In genomic region chr4:155746036-155746548, GRCm38 (mm10) we compare ENCODE assay signal across 24 mouse cellular contexts. TPM values are rescaled to one million over a fixed set of nuclear protein-coding genes. Genes with fewer than 3 reads are reported as not detected.
A peak's percentile ranks its signal among the peaks of the same experiment; 100 is the strongest.
DNase-seq lines count a peak whose midpoint lies in the region; ATAC-seq and TF ChIP-seq lines count a peak whose summit lies in the region.
"Had no signal": no experiment of that assay in that cellular context is flagged by ENCODE, and none has a peak within 500 bp of the region (broad histone marks: within the 10 kb centered on the region; RNA-seq: fewer than 3 reads in every experiment).

No protein-coding gene starts in this region.

- no peak for TF ChIP-seq CTCF in cerebellum, adult 2 months (IDR thresholded peaks at IDR 0.05; ENCODE audit: borderline replicate concordance, insufficient read depth, low read depth, low read length)

- no peaks in the 10 kb centered on the region for H3K9me3 ChIP-seq in midbrain, embryonic 11.5 days (ENCODE audit: control insufficient read depth, low read length)
- no peaks in the 10 kb centered on the region for H3K9me3 ChIP-seq in midbrain, embryonic 16.5 days (replicated peaks; ENCODE audit: control insufficient read depth, low read length, poor library complexity, severe bottlenecking)
- H3K9me3 ChIP-seq in intestine, embryonic 16.5 days (ENCODE audit: control insufficient read depth, low read length), result no peaks in the 10 kb centered on the region
- H3K9me3 ChIP-seq: embryonic facial prominence, embryonic 12.5 days; forebrain, embryonic 12.5 days; hindbrain, embryonic 10.5 days; intestine, embryonic 15.5 days; kidney, embryonic 15.5 days had no signal

- peak; percentile 32; the same call in 1 of the 2 replicates for TF ChIP-seq POLR2A in cerebellum, adult 2 months (IDR thresholded peaks at IDR 0.05; ENCODE audit: borderline replicate concordance, insufficient read depth, low read length)

- no peak overlapping the region for H3K9ac ChIP-seq in midbrain, embryonic 11.5 days (ENCODE audit: low read length)
- H3K9ac ChIP-seq in midbrain, embryonic 16.5 days (ENCODE audit: low read depth, low read length), result no peak overlapping the region
- no peak overlapping the region for H3K9ac ChIP-seq in intestine, embryonic 16.5 days (ENCODE audit: low read depth, low read length)
- H3K9ac ChIP-seq: embryonic facial prominence, embryonic 12.5 days; forebrain, embryonic 12.5 days; hindbrain, embryonic 14.5 days; intestine, embryonic 15.5 days; kidney, embryonic 15.5 days had no signal

- no peaks in the 10 kb centered on the region for H3K27me3 ChIP-seq in midbrain, embryonic 11.5 days (ENCODE audit: control insufficient read depth, insufficient read depth, low read length)
- no peaks in the 10 kb centered on the region for H3K27me3 ChIP-seq in midbrain, embryonic 16.5 days (ENCODE audit: control insufficient read depth, insufficient read depth, low read depth, low read length)
- H3K27me3 ChIP-seq in cerebellum, adult 2 months (ENCODE audit: control insufficient read depth, insufficient read depth, low read length), result no peaks in the 10 kb centered on the region
- no peaks in the 10 kb centered on the region for H3K27me3 ChIP-seq in intestine, embryonic 16.5 days (replicated peaks; ENCODE audit: control insufficient read depth, insufficient read depth, low read length)
- H3K27me3 ChIP-seq: CH12.LX; embryonic facial prominence, embryonic 12.5 days; forebrain, embryonic 12.5 days; intestine, embryonic 15.5 days; kidney, embryonic 15.5 days; Patski had no signal

- WGBS in midbrain, embryonic 11.5 days, result 88% methylated on average over 8 of the region's 8 CpGs
- WGBS in midbrain, embryonic 16.5 days, result 91% methylated on average over 8 of the region's 8 CpGs
- 14% methylated on average over 8 of the region's 8 CpGs for WGBS in cerebellum, adult 2 months
- WGBS in intestine, embryonic 16.5 days, result 86% methylated on average over 8 of the region's 8 CpGs

- H3K27ac ChIP-seq in midbrain, embryonic 11.5 days (ENCODE audit: low read depth, low read length), result no peak overlapping the region
- H3K27ac ChIP-seq in midbrain, embryonic 16.5 days (ENCODE audit: low read length), result no peak overlapping the region
- peak overlapping the region; percentile 100 for H3K27ac ChIP-seq in cerebellum, adult 2 months (ENCODE audit: insufficient read depth, low read length)
- H3K27ac ChIP-seq in intestine, embryonic 16.5 days (ENCODE audit: low read length), result no peak overlapping the region
- H3K27ac ChIP-seq: embryonic facial prominence, embryonic 12.5 days; forebrain, embryonic 12.5 days; gastrocnemius, adult 2 months; hindbrain, embryonic 10.5 days; hindbrain, embryonic 14.5 days; intestine, embryonic 15.5 days; kidney, embryonic 15.5 days had no signal

- peaks cover 33% of the 10 kb centered on the region for H3K36me3 ChIP-seq in midbrain, embryonic 11.5 days (ENCODE audit: control insufficient read depth, insufficient read depth, low read length)
- peaks cover 55% of the 10 kb centered on the region for H3K36me3 ChIP-seq in midbrain, embryonic 16.5 days (ENCODE audit: control insufficient read depth, insufficient read depth, low read length)
- H3K36me3 ChIP-seq in intestine, embryonic 16.5 days (ENCODE audit: control insufficient read depth, insufficient read depth, low read length), result peaks cover 36% of the 10 kb centered on the region

- no peak overlapping the region for H3K4me3 ChIP-seq in midbrain, embryonic 11.5 days (ENCODE audit: low read depth, low read length)
- no peak overlapping the region for H3K4me3 ChIP-seq in midbrain, embryonic 16.5 days (ENCODE audit: low read depth, low read length)
- H3K4me3 ChIP-seq in cerebellum, adult 2 months (replicated peaks; ENCODE audit: insufficient read depth, low read depth, low read length), result peak overlapping the region; percentile 10
- H3K4me3 ChIP-seq in intestine, embryonic 16.5 days (ENCODE audit: low read length), result no peak overlapping the region
- H3K4me3 ChIP-seq: embryonic facial prominence, embryonic 12.5 days; forebrain, embryonic 12.5 days; gastrocnemius, adult 2 months; hindbrain, embryonic 10.5 days; intestine, embryonic 15.5 days; kidney, embryonic 15.5 days had no signal

- peak; percentile 26 for DNase-seq in midbrain, embryonic 11.5 days (ENCODE audit: low spot score, missing footprints)
- peak; percentile 76 to 91 for DNase-seq in cerebellum, adult 2 months
- DNase-seq in cerebellum, postnatal 10 days, result peak; percentile 78 to 79
- DNase-seq in telencephalon, adult 2 months (ENCODE audit: low read depth, low spot score), result peak; percentile 50
- no peak for DNase-seq in heart, adult 11 months
- no peak for DNase-seq in lung, postnatal 4 days
- DNase-seq: adrenal gland, postnatal 14 days; gastrocnemius, adult 2 months; gastrocnemius, postnatal 25 days; heart, adult 18-20 months; kidney, adult 2 months had no signal

- no peaks in the 10 kb centered on the region for H3K4me1 ChIP-seq in midbrain, embryonic 11.5 days (ENCODE audit: control insufficient read depth, insufficient read depth, low read length)
- H3K4me1 ChIP-seq in midbrain, embryonic 16.5 days (ENCODE audit: control insufficient read depth, insufficient read depth, low read length), result no peaks in the 10 kb centered on the region
- H3K4me1 ChIP-seq in cerebellum, adult 2 months (ENCODE audit: control insufficient read depth, insufficient read depth, low read length), result peaks cover 64% of the 10 kb centered on the region
- no peaks in the 10 kb centered on the region for H3K4me1 ChIP-seq in intestine, embryonic 16.5 days (ENCODE audit: control insufficient read depth, insufficient read depth, low read length)
- H3K4me1 ChIP-seq: embryonic facial prominence, embryonic 12.5 days; forebrain, embryonic 12.5 days; hindbrain, embryonic 10.5 days; intestine, embryonic 15.5 days; kidney, embryonic 15.5 days had no signal

- no peak for ATAC-seq in midbrain, embryonic 11.5 days (ENCODE audit: low FRiP score)
- no peak for ATAC-seq in midbrain, embryonic 16.5 days
- no peak for ATAC-seq in intestine, embryonic 16.5 days
- ATAC-seq: activated CD4-positive, CD25-positive, alpha-beta regulatory T cell, adult 4 months; forebrain, embryonic 16.5 days; intestine, embryonic 15.5 days; Patski had no signal

- no peak overlapping the region for H3K4me2 ChIP-seq in midbrain, embryonic 11.5 days
- H3K4me2 ChIP-seq in midbrain, embryonic 16.5 days (ENCODE audit: low read length), result no peak overlapping the region
- no peak overlapping the region for H3K4me2 ChIP-seq in intestine, embryonic 16.5 days (ENCODE audit: low read depth, low read length)
- H3K4me2 ChIP-seq: embryonic facial prominence, embryonic 12.5 days; forebrain, embryonic 12.5 days; heart, embryonic 11.5 days; hindbrain, embryonic 14.5 days; intestine, embryonic 15.5 days; kidney, embryonic 15.5 days had no signal

RNA-seq across cellular contexts. Expression of gene Tmem240, which starts 11.5 kb away (rescaled TPM):
- 0.69 and 0.96 TPM in 2 replicates for polyA plus RNA-seq in midbrain, embryonic 11.5 days (2014; fragmentation: Nextera tagmentation; extraction: Ambion mirVana)
- polyA plus RNA-seq in midbrain, embryonic 16.5 days (2015; fragmentation: Nextera tagmentation; extraction: Ambion mirVana), result 22.0 and 25.3 TPM in 2 replicates
- 123 and 133 TPM in 2 replicates for polyA plus RNA-seq in cerebellum, adult 2 months (2012; rRNA removed)
- 0.16 and 0.23 TPM in 2 replicates for polyA plus RNA-seq in intestine, embryonic 16.5 days (2015; fragmentation: Nextera tagmentation; extraction: Ambion mirVana)

RNA-seq across cellular contexts. Expression of gene Atad3a, which starts 14.8 kb away (rescaled TPM):
- 84.5 and 84.6 TPM in 2 replicates for polyA plus RNA-seq in midbrain, embryonic 11.5 days (2014; fragmentation: Nextera tagmentation; extraction: Ambion mirVana)
- 87.9 and 93.2 TPM in 2 replicates for polyA plus RNA-seq in midbrain, embryonic 16.5 days (2015; fragmentation: Nextera tagmentation; extraction: Ambion mirVana)
- polyA plus RNA-seq in cerebellum, adult 2 months (2012; rRNA removed), result 114 and 123 TPM in 2 replicates
- 142 and 150 TPM in 2 replicates for polyA plus RNA-seq in intestine, embryonic 16.5 days (2015; fragmentation: Nextera tagmentation; extraction: Ambion mirVana)

RNA-seq across cellular contexts. Expression of gene Vwa1, which starts 28.4 kb away (rescaled TPM):
- 9.1 and 9.9 TPM in 2 replicates for polyA plus RNA-seq in midbrain, embryonic 11.5 days (2014; fragmentation: Nextera tagmentation; extraction: Ambion mirVana)
- 31.0 and 31.5 TPM in 2 replicates for polyA plus RNA-seq in midbrain, embryonic 16.5 days (2015; fragmentation: Nextera tagmentation; extraction: Ambion mirVana)
- polyA plus RNA-seq in cerebellum, adult 2 months (2012; rRNA removed), result 33.8 and 35.4 TPM in 2 replicates
- 18.9 TPM in 2 replicates for polyA plus RNA-seq in intestine, embryonic 16.5 days (2015; fragmentation: Nextera tagmentation; extraction: Ambion mirVana)

RNA-seq across cellular contexts. Expression of gene Tmem88b, which starts 39.6 kb away (rescaled TPM):
- polyA plus RNA-seq in midbrain, embryonic 11.5 days (2014; fragmentation: Nextera tagmentation; extraction: Ambion mirVana), result 0.14 and 0.21 TPM in 2 replicates
- 0.85 and 1.1 TPM in 2 replicates for polyA plus RNA-seq in midbrain, embryonic 16.5 days (2015; fragmentation: Nextera tagmentation; extraction: Ambion mirVana)
- polyA plus RNA-seq in cerebellum, adult 2 months (2012; rRNA removed), result 61.7 and 81.7 TPM in 2 replicates
- polyA plus RNA-seq in intestine, embryonic 16.5 days (2015; fragmentation: Nextera tagmentation; extraction: Ambion mirVana), result 0.89 and 1.1 TPM in 2 replicates

RNA-seq across cellular contexts. Expression of gene Ssu72, which starts 41.5 kb away (rescaled TPM):
- polyA plus RNA-seq in midbrain, embryonic 11.5 days (2014; fragmentation: Nextera tagmentation; extraction: Ambion mirVana), result 147 and 155 TPM in 2 replicates
- polyA plus RNA-seq in midbrain, embryonic 16.5 days (2015; fragmentation: Nextera tagmentation; extraction: Ambion mirVana), result 151 and 153 TPM in 2 replicates
- polyA plus RNA-seq in cerebellum, adult 2 months (2012; rRNA removed), result 141 and 152 TPM in 2 replicates
- polyA plus RNA-seq in intestine, embryonic 16.5 days (2015; fragmentation: Nextera tagmentation; extraction: Ambion mirVana), result 155 and 163 TPM in 2 replicates

Comparison
In these comparisons a context has a peak if more than half of its experiments do, and no peak if none do; other contexts are left out.
1. RNA of gene Tmem240, which starts 11.5 kb away (polyA plus RNA-seq): 123 to 133 TPM in cerebellum, adult 2 months and 22.0 to 25.3 TPM in midbrain, embryonic 16.5 days; 0.69 to 0.96 TPM in midbrain, embryonic 11.5 days and 0.16 to 0.23 TPM in intestine, embryonic 16.5 days; every median in the first group is over 10 times any median in the second.
2. DNase-seq: peak in midbrain, embryonic 11.5 days (single experiment), cerebellum, adult 2 months (2 of 2), cerebellum, postnatal 10 days (2 of 2) and telencephalon, adult 2 months (single experiment); none in heart, adult 11 months (single experiment) and lung, postnatal 4 days (0 of 2).